Mouse (Mus musculus): ENCODE results near the gene Myom3.

The Myom3 gene

GRCm38 (mm10) chr4:135818366-135818765 lies 58.9 kb downstream of the Myom3 start:
- DNase-seq, result no peak

- no peak for DNase-seq
Observed at GRCm38 (mm10) chr4:135819826-135820526, 60.5 kb downstream of the Myom3 start.

- DNase-seq, result no peak
Observed at GRCm38 (mm10) chr4:135821772-135822171, 62.3 kb downstream of the Myom3 start.

- DNase-seq, result peak; percentile 52
Observed at GRCm38 (mm10) chr4:135823298-135823697, 63.8 kb downstream of the Myom3 start.

- DNase-seq, result no peak
Observed at GRCm38 (mm10) chr4:135824254-135824653, 64.7 kb downstream of the Myom3 start.

GRCm38 (mm10) chr4:135828491-135828890 lies 69.0 kb downstream of the Myom3 start:
- peak; percentile 33 for DNase-seq

GRCm38 (mm10) chr4:135832070-135832469 lies 72.6 kb downstream of the Myom3 start:
- DNase-seq, result no peak

- peak; percentile 83 for DNase-seq
Observed at GRCm38 (mm10) chr4:135833301-135834123, 74.0 kb downstream of the Myom3 start.

GRCm38 (mm10) chr4:135834124-135834717 lies 74.7 kb downstream of the Myom3 start:
- peak; percentile 44 for DNase-seq

- no peak for DNase-seq
Observed at GRCm38 (mm10) chr4:135838925-135839292, 79.4 kb downstream of the Myom3 start.

GRCm38 (mm10) chr4:135839293-135840011 lies 79.9 kb downstream of the Myom3 start:
- DNase-seq, result no peak

- DNase-seq, result no peak
Observed at GRCm38 (mm10) chr4:135844400-135844799, 84.9 kb downstream of the Myom3 start.

GRCm38 (mm10) chr4:135847581-135847980 lies 88.1 kb downstream of the Myom3 start:
- no peak for DNase-seq

GRCm38 (mm10) chr4:135850411-135851095 lies 91.0 kb downstream of the Myom3 start:
- DNase-seq, result peak; percentile 67

- no peak for DNase-seq
Observed at GRCm38 (mm10) chr4:135851942-135852341, 92.4 kb downstream of the Myom3 start.

GRCm38 (mm10) chr4:135853987-135854546 lies 94.6 kb downstream of the Myom3 start:
- DNase-seq, result no peak

GRCm38 (mm10) chr4:135854630-135855029 lies 95.1 kb downstream of the Myom3 start:
- DNase-seq, result no peak

- peak; percentile 72 for DNase-seq
Observed at GRCm38 (mm10) chr4:135855080-135855479, 95.6 kb downstream of the Myom3 start.

GRCm38 (mm10) chr4:135855536-135856222 lies 96.2 kb downstream of the Myom3 start, which contains the start of gene Srsf10:
TSS of gene Srsf10 (plus strand) at chr4:135855747.
- DNase-seq, result peak; percentile 99

- DNase-seq, result peak; percentile 82
Observed at GRCm38 (mm10) chr4:135856223-135857091, 96.9 kb downstream of the Myom3 start.
